Comparison of ENCODE assay signal across 9 mouse cellular contexts in genomic region chr11:69599436-69599835, GRCm38 (mm10). TPM values are rescaled to one million over a fixed set of nuclear protein-coding genes. Genes with fewer than 3 reads are reported as not detected.
A peak's percentile ranks its signal among the peaks of the same experiment; 100 is the strongest.
DNase-seq lines count a peak whose midpoint lies in the region; ATAC-seq and TF ChIP-seq lines count a peak whose summit lies in the region.
"Had no signal": no experiment of that assay in that cellular context is flagged by ENCODE, and none has a peak within 500 bp of the region (broad histone marks: within the 10 kb centered on the region; RNA-seq: fewer than 3 reads in every experiment).

No protein-coding gene starts in this region.

- H3K4me1 ChIP-seq in heart, embryonic 10.5 days = peaks cover 57% of the 10 kb centered on the region
- peaks cover 10% of the 10 kb centered on the region for H3K4me1 ChIP-seq in heart, adult 2 months (ENCODE audit: control insufficient read depth, insufficient read depth, low read length)
- H3K4me1 ChIP-seq in midbrain, embryonic 13.5 days (replicated peaks) = peaks cover 31% of the 10 kb centered on the region
- peaks cover 30% of the 10 kb centered on the region for H3K4me1 ChIP-seq in midbrain, embryonic 15.5 days

- H3K79me2 ChIP-seq in heart, adult 2 months (replicated peaks; ENCODE audit: control insufficient read depth, insufficient read depth, low read length) = no peaks in the 10 kb centered on the region

- ATAC-seq in midbrain, embryonic 13.5 days = no peak
- no peak for ATAC-seq in midbrain, embryonic 15.5 days (replicated peaks)

- no peak for TF ChIP-seq POLR2A in heart, adult 2 months (IDR thresholded peaks at IDR 0.05; ENCODE audit: insufficient read depth, low read depth, low read length)

- 6% methylated on average over 9 of the region's 9 CpGs for WGBS in heart, embryonic 10.5 days
- whole genome bisulfite sequencing in heart, adult 2 months = 37% methylated on average over 9 of the region's 9 CpGs
- WGBS in midbrain, embryonic 13.5 days = 9% methylated on average over 9 of the region's 9 CpGs
- WGBS in midbrain, embryonic 15.5 days = 9% methylated on average over 9 of the region's 9 CpGs

- 0 out of 2 replicates have a peak overlapping the region, but pooled peaks have one; percentile 0 for H3K4me2 ChIP-seq in midbrain, embryonic 13.5 days (replicated peaks)
- no peak overlapping the region for H3K4me2 ChIP-seq in midbrain, embryonic 15.5 days

- TF ChIP-seq EP300 in heart, adult 2 months (IDR thresholded peaks at IDR 0.05; ENCODE audit: insufficient read depth, low read depth, low read length) = no peak

- peak overlapping the region; percentile 84 for H3K27ac ChIP-seq in heart, embryonic 10.5 days
- H3K27ac ChIP-seq in heart, adult 2 months = no peak overlapping the region
- H3K27ac ChIP-seq in midbrain, embryonic 13.5 days = no peak overlapping the region
- H3K27ac ChIP-seq in midbrain, embryonic 15.5 days = no peak overlapping the region

- no peak overlapping the region for H3K9ac ChIP-seq in heart, adult 2 months (ENCODE audit: low read depth, low read length)
- H3K9ac ChIP-seq in midbrain, embryonic 13.5 days (replicated peaks) = no peak overlapping the region
- H3K9ac ChIP-seq in midbrain, embryonic 15.5 days = no peak overlapping the region

- no peak for TF ChIP-seq CTCF in heart, adult 2 months (IDR thresholded peaks at IDR 0.05)

- no peaks in the 10 kb centered on the region for H3K9me3 ChIP-seq in heart, embryonic 10.5 days
- no peaks in the 10 kb centered on the region for H3K9me3 ChIP-seq in midbrain, embryonic 13.5 days
- H3K9me3 ChIP-seq in midbrain, embryonic 15.5 days = no peaks in the 10 kb centered on the region

- H3K36me3 ChIP-seq in heart, embryonic 10.5 days = peaks cover 15% of the 10 kb centered on the region; the same call in 1 of the 2 replicates
- no peaks in the 10 kb centered on the region for H3K36me3 ChIP-seq in heart, adult 2 months (ENCODE audit: control insufficient read depth, insufficient read depth, low read length)
- peaks cover 26% of the 10 kb centered on the region for H3K36me3 ChIP-seq in midbrain, embryonic 13.5 days
- peaks cover 10% of the 10 kb centered on the region; the same call in 1 of the 2 replicates for H3K36me3 ChIP-seq in midbrain, embryonic 15.5 days (replicated peaks)

- no peaks in the 10 kb centered on the region for H3K27me3 ChIP-seq in heart, embryonic 10.5 days (ENCODE audit: insufficient read depth, poor library complexity, severe bottlenecking)
- no peaks in the 10 kb centered on the region for H3K27me3 ChIP-seq in heart, adult 2 months (ENCODE audit: control insufficient read depth, insufficient read depth, low read length)
- peaks cover 10% of the 10 kb centered on the region; the same call in 1 of the 2 replicates for H3K27me3 ChIP-seq in midbrain, embryonic 13.5 days
- H3K27me3 ChIP-seq in midbrain, embryonic 15.5 days (replicated peaks) = no peaks in the 10 kb centered on the region

- H3K4me3 ChIP-seq in heart, embryonic 10.5 days = peak overlapping the region; percentile 37
- H3K4me3 ChIP-seq in heart, adult 2 months = no peak overlapping the region
- no peak overlapping the region for H3K4me3 ChIP-seq in midbrain, embryonic 13.5 days (replicated peaks)
- H3K4me3 ChIP-seq in midbrain, embryonic 15.5 days = no peak overlapping the region

- DNase-seq in heart, embryonic 10.5 days (ENCODE audit: low spot score) = peak; percentile 86
- DNase-seq in heart, adult 2 months = no peak
- DNase-seq in liver = peak; percentile 48
- DNase-seq in thymus, postnatal 25 days = no peak
- DNase-seq in gastrocnemius, postnatal 14 days = no peak
- no peak for DNase-seq in spleen, adult 18-20 months

- intact Hi-C loops in heart, adult 2 months (cut with DNase I) = no loop called here
- intact Hi-C loops in gastrocnemius, postnatal 14 days (cut with DNase I; ENCODE audit: low total_unique reads) = no loop called here

RNA-seq across cellular contexts. Expression of gene Atp1b2, which starts 6.3 kb away (rescaled TPM):
- 15.6 and 24.1 TPM in 2 replicates for polyA plus RNA-seq in heart, embryonic 10.5 days (2016; fragmentation: Nextera tagmentation; extraction: Ambion mirVana)
- total RNA-seq in heart, adult 2 months (2021) = 10 to 100 TPM; 17.0 to 20.3 TPM
- 23.7 and 30.0 TPM in 2 replicates for polyA plus RNA-seq in heart, adult 2 months (2012; rRNA removed)
- 23.2 and 24.3 TPM in 2 replicates for polyA plus RNA-seq in midbrain, embryonic 13.5 days (2015; fragmentation: Nextera tagmentation; extraction: Ambion mirVana)
- 60.0 and 60.9 TPM in 2 replicates for polyA plus RNA-seq in midbrain, embryonic 15.5 days (2015; fragmentation: Nextera tagmentation; extraction: Ambion mirVana)
- total RNA-seq in gastrocnemius, postnatal 14 days (2021) = 100 to 1,000 TPM; 384 to 403 TPM

RNA-seq across cellular contexts. Expression of gene Shbg, which starts 18.3 kb away (rescaled TPM):
- 0.25 and 7.5 TPM in 2 replicates for polyA plus RNA-seq in heart, embryonic 10.5 days (2016; fragmentation: Nextera tagmentation; extraction: Ambion mirVana)
- total RNA-seq in heart, adult 2 months (2021) = not detected
- polyA plus RNA-seq in heart, adult 2 months (2012; rRNA removed) = not detected in 2 replicates
- polyA plus RNA-seq in midbrain, embryonic 13.5 days (2015; fragmentation: Nextera tagmentation; extraction: Ambion mirVana) = not detected in 2 replicates
- polyA plus RNA-seq in midbrain, embryonic 15.5 days (2015; fragmentation: Nextera tagmentation; extraction: Ambion mirVana) = not detected in 2 replicates
- total RNA-seq in gastrocnemius, postnatal 14 days (2021) = under 1 TPM; 0.38 to 0.47 TPM
- polyA plus RNA-seq: brain, embryonic 14.5 days had no signal

RNA-seq across cellular contexts. Expression of gene Trp53, which starts 19.3 kb away (rescaled TPM):
- polyA plus RNA-seq in heart, embryonic 10.5 days (2016; fragmentation: Nextera tagmentation; extraction: Ambion mirVana) = 104 and 161 TPM in 2 replicates
- total RNA-seq in heart, adult 2 months (2021) = 10 to 100 TPM; 13.6 to 15.3 TPM
- polyA plus RNA-seq in heart, adult 2 months (2012; rRNA removed) = 35.0 and 41.6 TPM in 2 replicates
- polyA plus RNA-seq in midbrain, embryonic 13.5 days (2015; fragmentation: Nextera tagmentation; extraction: Ambion mirVana) = 84.2 and 93.4 TPM in 2 replicates
- polyA plus RNA-seq in midbrain, embryonic 15.5 days (2015; fragmentation: Nextera tagmentation; extraction: Ambion mirVana) = 60.4 and 70.1 TPM in 2 replicates
- total RNA-seq in gastrocnemius, postnatal 14 days (2021) = 10 to 100 TPM; 15.2 to 22.7 TPM

RNA-seq across cellular contexts. Expression of gene Wrap53, which starts 19.4 kb away (rescaled TPM):
- polyA plus RNA-seq in heart, embryonic 10.5 days (2016; fragmentation: Nextera tagmentation; extraction: Ambion mirVana) = 27.2 and 32.4 TPM in 2 replicates
- 1 to 10 TPM; 5.4 to 5.6 TPM for total RNA-seq in heart, adult 2 months (2021)
- polyA plus RNA-seq in heart, adult 2 months (2012; rRNA removed) = 10.1 and 10.5 TPM in 2 replicates
- polyA plus RNA-seq in midbrain, embryonic 13.5 days (2015; fragmentation: Nextera tagmentation; extraction: Ambion mirVana) = 24.5 and 26.9 TPM in 2 replicates
- 21.4 and 23.2 TPM in 2 replicates for polyA plus RNA-seq in midbrain, embryonic 15.5 days (2015; fragmentation: Nextera tagmentation; extraction: Ambion mirVana)
- total RNA-seq in gastrocnemius, postnatal 14 days (2021) = 1 to 10 TPM; 3.5 to 4.0 TPM

RNA-seq across cellular contexts. Expression of gene Sat2, which starts 22.4 kb away (rescaled TPM):
- polyA plus RNA-seq in heart, embryonic 10.5 days (2016; fragmentation: Nextera tagmentation; extraction: Ambion mirVana) = 18.8 and 21.8 TPM in 2 replicates
- 1 to 10 TPM; 1.8 to 1.9 TPM for total RNA-seq in heart, adult 2 months (2021)
- 4.5 and 6.1 TPM in 2 replicates for polyA plus RNA-seq in heart, adult 2 months (2012; rRNA removed)
- 25.1 and 28.5 TPM in 2 replicates for polyA plus RNA-seq in midbrain, embryonic 13.5 days (2015; fragmentation: Nextera tagmentation; extraction: Ambion mirVana)
- 23.5 and 24.9 TPM in 2 replicates for polyA plus RNA-seq in midbrain, embryonic 15.5 days (2015; fragmentation: Nextera tagmentation; extraction: Ambion mirVana)
- 1 to 10 TPM; 4.9 to 5.0 TPM for total RNA-seq in gastrocnemius, postnatal 14 days (2021)

Comparison
In these comparisons a context has a peak if more than half of its experiments do, and no peak if none do; other contexts are left out.
1. DNase-seq: peak in heart, embryonic 10.5 days (single experiment) and liver (single experiment); none in heart, adult 2 months (0 of 2), thymus, postnatal 25 days (single experiment), gastrocnemius, postnatal 14 days (single experiment) and spleen, adult 18-20 months (0 of 2).